Mouse (Mus musculus): ENCODE results near the gene Zfp462.

DNA sequence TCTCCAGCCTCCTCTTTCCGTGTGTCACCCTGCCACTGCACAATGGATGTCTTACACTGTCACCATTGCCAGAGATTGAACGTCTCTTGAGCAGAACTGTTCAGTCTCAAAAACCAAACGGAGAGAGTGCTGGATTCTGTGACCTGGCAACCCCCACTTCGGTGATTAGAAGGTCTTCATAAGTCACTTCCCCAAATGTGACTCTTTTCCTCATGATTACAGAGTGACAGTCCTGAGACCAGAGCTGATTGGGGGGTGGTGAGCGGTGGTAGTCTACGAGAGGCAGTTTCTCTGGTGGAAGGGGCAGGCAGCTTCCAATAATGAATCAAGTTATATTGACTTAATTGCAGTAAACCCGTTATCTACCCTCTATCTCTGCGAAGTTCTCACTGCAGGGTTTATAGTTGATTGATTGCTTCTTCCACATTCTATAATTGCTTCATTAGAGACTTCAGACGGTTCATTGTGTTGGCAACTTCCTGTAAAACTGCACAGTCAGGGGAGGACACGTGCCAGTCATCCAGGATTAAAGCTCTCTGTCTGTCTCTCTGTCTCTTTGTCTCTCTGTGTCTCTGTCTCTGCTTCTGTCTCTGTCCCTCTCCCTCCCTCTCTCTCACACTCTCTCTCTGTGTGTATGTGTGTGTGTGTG, 173.1 kb downstream of the Zfp462 start:
- TF ChIP-seq MAZ (IDR thresholded peaks at IDR 0.05; ENCODE audit: low read depth, low read length) (no peak), ZNF384 (IDR thresholded peaks at IDR 0.05; ENCODE audit: low read depth, low read length) (no peak), RCOR1 (conservative IDR thresholded peaks at IDR 0.05; ENCODE audit: low read depth, low read length) (no peak), MEF2A (IDR thresholded peaks at IDR 0.05; ENCODE audit: borderline replicate concordance, low read depth, low read length) (no peak), POLR2A (IDR thresholded peaks at IDR 0.05; ENCODE audit: low read depth, low read length) (no peak), TCF12 (IDR thresholded peaks at IDR 0.05; ENCODE audit: low read depth, low read length) (no peak), NRF1 (IDR thresholded peaks at IDR 0.05; ENCODE audit: low read depth, low read length) (no peak), USF2 (conservative IDR thresholded peaks at IDR 0.05; ENCODE audit: low read depth, low read length) (no peak), RAD21 (IDR thresholded peaks at IDR 0.05; ENCODE audit: low read depth, low read length) (no peak), CTCF (conservative IDR thresholded peaks at IDR 0.05 in 1 of 2, IDR thresholded peaks at IDR 0.05 in 1 of 2; ENCODE audit: low read depth in 2 of 2, low read length in 2 of 2) (no peak)
